Mouse (Mus musculus): ENCODE results near the gene Tap1.

The Tap1 gene

GRCm38 (mm10) chr17:34237741-34238140 lies 50.4 kb downstream of the Tap1 start:
- no peak for DNase-seq

- DNase-seq, result no peak
Measured at GRCm38 (mm10) chr17:34238706-34239105, 51.4 kb downstream of the Tap1 start, which contains the start of gene H2-Ob. Gene H2-Ob (plus strand): TSS chr17:34238903.

GRCm38 (mm10) chr17:34239601-34240041 lies 52.3 kb downstream of the Tap1 start:
- DNase-seq, result no peak

GRCm38 (mm10) chr17:34240366-34240765 lies 53.0 kb downstream of the Tap1 start:
- no peak for DNase-seq

GRCm38 (mm10) chr17:34240916-34241315 lies 53.6 kb downstream of the Tap1 start:
- DNase-seq, result no peak

GRCm38 (mm10) chr17:34244656-34245055 lies 57.3 kb downstream of the Tap1 start:
- no peak for DNase-seq
